Mouse (Mus musculus) ES-E14 (cell line): ENCODE measurements around the gene Rfc1. TPM values are rescaled to one million over a fixed set of nuclear protein-coding genes. Genes with fewer than 3 reads are reported as not detected.

Experiments
- DNase-seq: peaks from one replicate; pipeline ENCODE4 v3.0.0-alpha.2; 2013; ENCODE audit warnings: low read depth, low spot score
- H3K27ac ChIP-seq: 2 replicates; pipeline ENCODE4 v1.5.1; 2012; ENCODE audit warnings: low read depth, mild to moderate bottlenecking, low read length, moderate library complexity, mixed read lengths; ENCODE audit not compliant: poor library complexity, insufficient read depth, severe bottlenecking
- H3K36me3 ChIP-seq: 2 replicates; pipeline ENCODE4 v1.6.1; 2012; ENCODE audit warnings: mild to moderate bottlenecking, low read length, moderate library complexity, mixed read lengths; ENCODE audit not compliant: control insufficient read depth, poor library complexity, insufficient read depth, severe bottlenecking
- H3K4me1 ChIP-seq, 2 experiments: fragments of 150-350 bp in 1 of 2; sonication (generic) in 1 of 2; 2 replicates each; pipeline ENCODE4 v1.6.1; 2012; ENCODE audit warnings: low read length in 2 of 2, mild to moderate bottlenecking in 1 of 2, mixed read lengths in 1 of 2; ENCODE audit not compliant: control insufficient read depth in 2 of 2, insufficient read depth in 2 of 2, poor library complexity in 1 of 2
- H3K4me3 ChIP-seq, 2 experiments: fragments of 150-350 bp in 1 of 2; sonication (generic) in 1 of 2; 2 replicates each; pipeline ENCODE4 v1.5.1; 2012; ENCODE audit warnings: low read length in 2 of 2, low read depth in 1 of 2, mild to moderate bottlenecking in 1 of 2, mixed read lengths in 1 of 2; ENCODE audit not compliant: insufficient read depth in 1 of 2, poor library complexity in 1 of 2, severe bottlenecking in 1 of 2
- H3K9ac ChIP-seq: 2 replicates; pipeline ENCODE4 v1.6.1; 2012; ENCODE audit warnings: low read depth, mild to moderate bottlenecking, low read length, mixed read lengths; ENCODE audit not compliant: poor library complexity, insufficient read depth, severe bottlenecking
- H3K9me3 ChIP-seq: fragments of 150-350 bp; sonication (generic); 2 replicates; pipeline ENCODE4 v1.6.1; 2012; ENCODE audit warnings: low read depth, mild to moderate bottlenecking, low read length; ENCODE audit not compliant: control insufficient read depth, insufficient read depth
- CHD2 ChIP-seq: IDR thresholded peaks from 2 replicates; pipeline ENCODE4 v1.6.1; 2014; ENCODE audit warnings: mild to moderate bottlenecking, low read depth, low read length, inconsistent platforms
- HCFC1 ChIP-seq: IDR thresholded peaks from 2 replicates; pipeline ENCODE4 v1.6.1; 2012; ENCODE audit warnings: low read length, inconsistent platforms, borderline replicate concordance; ENCODE audit not compliant: insufficient read depth
- MAFK ChIP-seq: IDR thresholded peaks from 2 replicates; pipeline ENCODE4 v1.6.1; 2014; ENCODE audit warnings: mild to moderate bottlenecking, low read depth, low read length, inconsistent platforms; ENCODE audit not compliant: insufficient read depth
- ZC3H11A ChIP-seq: IDR thresholded peaks from 2 replicates; pipeline ENCODE4 v1.6.1; 2012; ENCODE audit warnings: low read depth, mild to moderate bottlenecking, inconsistent platforms, low read length, borderline replicate concordance
- ZNF384 ChIP-seq: IDR thresholded peaks from 2 replicates; pipeline ENCODE4 v1.6.1; 2012; ENCODE audit warnings: low read depth, low read length, inconsistent platforms
- in situ Hi-C, 2 experiments: fragments of 600-800 bp; cut with MboI; formaldehyde crosslinking; loops; one replicate each; pipeline ENCODE4 v1.15.1; 2025; ENCODE audit warnings: low sequenced_read_pairs in 2 of 2, inconsistent platforms in 1 of 2; ENCODE audit not compliant: unreplicated experiment in 2 of 2
- total RNA-seq: library from RNA; depleted of rRNA; stranded (reverse); fragments of 300-350 nt; gene quantifications from 2 replicates; pipeline ENCODE4 v1.2.3, GENCODE M21; 2012

Rfc1 gene
- total RNA-seq, 1 experiment = 70.5 TPM

DNA sequence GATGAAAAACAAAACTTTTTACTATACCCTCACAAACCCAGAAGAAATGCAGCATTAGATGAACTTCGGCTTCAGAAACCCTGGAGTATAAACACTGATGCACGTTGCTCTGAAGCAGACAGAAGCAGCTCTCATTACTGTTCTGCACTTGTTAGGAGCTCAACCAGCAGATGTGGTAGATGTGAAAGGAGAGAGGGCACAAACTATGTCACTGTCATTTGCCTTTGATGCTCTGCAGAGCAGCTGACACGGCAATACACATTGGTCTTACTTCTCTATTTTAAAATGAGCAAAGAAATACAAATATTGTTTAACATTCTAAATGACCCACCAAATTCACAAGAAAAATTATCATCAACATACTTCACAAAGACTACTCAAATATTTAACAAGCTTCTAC is 5.5 kb downstream of the Rfc1 start:
- TF ChIP-seq HCFC1 = no peak
- in situ Hi-C loops = no loop called here

DNA sequence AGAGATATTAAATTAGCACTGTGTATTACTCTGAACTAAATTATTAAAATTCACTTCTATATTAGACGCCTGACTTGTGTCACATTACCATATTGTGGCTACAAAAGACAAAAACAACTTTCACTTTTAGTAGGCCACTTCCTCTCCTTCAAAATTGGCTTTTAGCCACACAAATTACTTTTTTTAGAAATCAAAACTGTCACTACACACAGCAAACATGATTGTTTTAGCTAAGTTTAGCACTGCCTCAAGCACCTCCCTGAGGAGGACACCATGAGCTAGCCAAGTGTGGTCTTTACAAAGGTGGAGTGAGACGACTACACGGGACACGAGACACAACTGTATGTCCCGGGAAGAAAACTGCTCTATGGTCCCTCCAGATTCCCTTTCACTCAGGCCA is 9.3 kb downstream of the Rfc1 start:
- no peak overlapping the region for H3K9ac ChIP-seq
- peaks cover 3 to 9% of the 10 kb centered on the region in 2 experiments; a peak in 1 of 4 replicates for H3K4me1 ChIP-seq
- H3K36me3 ChIP-seq = peaks cover 3% of the 10 kb centered on the region; the same call in 1 of the 2 replicates
- no peak overlapping the region for H3K27ac ChIP-seq
- DNase-seq = no peak
- in situ Hi-C loops = no loop called here
- TF ChIP-seq ZNF384 = no peak
- TF ChIP-seq HCFC1 = no peak
- no peak overlapping the region for H3K4me3 ChIP-seq
- H3K9me3 ChIP-seq = no peaks in the 10 kb centered on the region

More for the DNA sequence above, 5.5 kb downstream of the Rfc1 start:
- DNase-seq = no peak
- no peak overlapping the region for H3K9ac ChIP-seq
- H3K27ac ChIP-seq = no peak overlapping the region
- no peak overlapping the region for H3K4me3 ChIP-seq
- H3K9me3 ChIP-seq = no peaks in the 10 kb centered on the region
- H3K36me3 ChIP-seq = peaks cover 2% of the 10 kb centered on the region; the same call in 1 of the 2 replicates
- H3K4me1 ChIP-seq = peaks cover 4% of the 10 kb centered on the region in 2 experiments; a peak in 2 of 4 replicates

DNA sequence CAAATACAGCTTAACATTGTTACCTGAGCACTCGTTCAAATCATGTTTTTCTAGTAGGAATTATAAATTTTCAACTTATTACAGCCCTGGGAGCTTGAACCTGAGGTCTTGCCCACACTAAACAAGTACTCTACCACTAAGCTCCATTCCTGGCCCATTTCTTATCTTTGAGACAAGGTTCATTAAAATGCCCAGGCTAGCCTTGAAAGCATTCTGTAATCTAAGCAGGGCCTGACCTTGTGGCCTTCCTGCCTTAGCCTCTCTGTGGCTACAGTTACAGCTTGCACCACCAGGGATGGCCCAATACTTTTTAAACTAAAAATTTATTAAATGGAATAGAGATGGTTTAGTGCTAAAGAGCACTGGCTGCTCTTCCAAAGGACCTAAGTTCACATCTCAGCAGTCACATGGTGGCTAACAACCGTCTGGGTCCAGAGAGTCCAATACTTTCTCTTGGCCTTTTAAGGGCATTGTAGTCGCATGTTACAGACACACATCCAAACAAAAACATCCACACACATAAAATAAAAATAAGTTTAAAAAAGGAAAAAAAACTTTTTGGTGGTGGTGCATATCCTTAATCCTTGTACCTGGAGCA is 10.6 kb downstream of the Rfc1 start:
- H3K4me3 ChIP-seq = no peak overlapping the region
- TF ChIP-seq HCFC1 = no peak
- no peak for TF ChIP-seq CHD2
- no peak for TF ChIP-seq MAFK
- no peak for TF ChIP-seq ZNF384
- TF ChIP-seq ZC3H11A = no peak
- no peak overlapping the region for H3K27ac ChIP-seq
- H3K9ac ChIP-seq = no peak overlapping the region
- no peaks in the 10 kb centered on the region for H3K9me3 ChIP-seq
- H3K4me1 ChIP-seq = peaks cover 3 to 9% of the 10 kb centered on the region in 2 experiments; a peak in 1 of 4 replicates
- no peak for DNase-seq
- H3K36me3 ChIP-seq = peaks cover 3% of the 10 kb centered on the region; the same call in 1 of the 2 replicates
- in situ Hi-C loops = no loop called here

DNA sequence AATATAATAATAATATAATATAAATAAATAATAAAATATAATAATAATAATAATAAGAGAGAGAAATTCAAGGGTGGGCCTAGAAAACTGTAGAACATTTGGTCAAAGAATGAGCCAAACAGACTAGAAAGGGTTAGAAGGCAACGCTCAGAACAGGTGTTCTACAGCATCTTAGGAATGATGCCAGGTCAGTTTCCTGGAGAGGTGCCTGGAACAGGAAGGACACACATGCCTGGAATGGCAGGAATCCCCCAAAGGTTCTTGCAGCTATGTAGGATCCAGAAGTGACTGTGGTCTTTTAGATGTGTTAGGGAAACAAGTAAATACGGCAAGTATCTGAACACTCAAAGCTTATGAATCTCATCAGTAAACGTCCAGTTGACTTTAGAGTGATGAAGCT is 11.2 kb downstream of the Rfc1 start:
- no peaks in the 10 kb centered on the region for H3K9me3 ChIP-seq
- no peak overlapping the region for H3K4me3 ChIP-seq
- H3K27ac ChIP-seq = no peak overlapping the region
- DNase-seq = no peak
- H3K36me3 ChIP-seq = peaks cover 3% of the 10 kb centered on the region; the same call in 1 of the 2 replicates
- no peak overlapping the region for H3K9ac ChIP-seq
- no peak for TF ChIP-seq CHD2
- peaks cover 3 to 9% of the 10 kb centered on the region in 2 experiments; a peak in 1 of 4 replicates for H3K4me1 ChIP-seq
- in situ Hi-C loops = no loop called here

DNA sequence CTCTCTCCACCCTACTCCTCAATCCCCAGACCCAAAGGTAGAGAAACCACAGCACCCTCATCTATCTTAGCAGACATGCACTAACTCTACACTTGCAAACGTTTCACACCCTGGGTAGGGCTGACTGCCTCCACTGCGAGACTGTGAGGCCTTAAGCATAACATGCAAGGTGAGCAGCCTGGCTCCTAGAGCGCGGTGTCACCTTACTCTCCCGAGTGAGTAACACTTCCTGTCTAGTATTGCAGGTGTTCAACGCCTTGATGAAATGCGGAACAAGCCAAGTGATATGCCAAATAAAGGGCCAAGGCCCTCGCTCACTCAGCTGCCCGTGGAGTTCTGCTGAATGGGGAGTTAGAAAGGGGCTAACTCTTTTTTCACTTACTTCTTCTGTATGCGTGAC is 13.3 kb downstream of the Rfc1 start:
- in situ Hi-C loops = no loop called here
- no peak overlapping the region for H3K4me3 ChIP-seq

More for the DNA sequence above, 13.3 kb downstream of the Rfc1 start:
- H3K4me1 ChIP-seq = peaks cover 3 to 7% of the 10 kb centered on the region in 2 experiments; a peak in 1 of 4 replicates
- no peak overlapping the region for H3K27ac ChIP-seq
- H3K36me3 ChIP-seq = peaks cover 9% of the 10 kb centered on the region
- no peaks in the 10 kb centered on the region for H3K9me3 ChIP-seq
- DNase-seq = no peak
- no peak for TF ChIP-seq ZC3H11A
- no peak for TF ChIP-seq CHD2
- no peak for TF ChIP-seq ZNF384
- TF ChIP-seq HCFC1 = no peak
- TF ChIP-seq MAFK = no peak
- H3K9ac ChIP-seq = no peak overlapping the region
